Mouse (Mus musculus): ENCODE measurements at regions not wholly inside any gene's neighbourhood (a gene's known extent, or its start where the extent isn't known, plus 50 kb on each side); places are given as distances from the start of the nearest gene placed in this dataset.

- TF ChIP-seq POLR2A (IDR thresholded peaks at IDR 0.05; ENCODE audit: borderline replicate concordance, extremely low read depth, insufficient read depth, insufficient read length) = no peak
- ATAC-seq (ENCODE audit: low FRiP score, low read depth) = no peak
Observed at GRCm38 (mm10) chr8:26449291-26449690, 330.0 kb downstream of the Gm45692 start.

GRCm38 (mm10) chr8:26450543-26450942 is 331.2 kb downstream of the Gm45692 start:
- Histone ChIP-seq H3K9me3 (ENCODE audit: control insufficient read depth, low read length) (no peaks in the 10 kb centered on the region), H3K4me1 (ENCODE audit: control insufficient read depth, insufficient read depth, low read length) (peaks cover 13% of the 10 kb centered on the region; the same call in 1 of the 2 replicates), H3K27ac (replicated peaks; ENCODE audit: low read depth, low read length) (no peak overlapping the region), H3K9ac (ENCODE audit: low read depth, low read length, severe bottlenecking) (no peak overlapping the region), H3K27me3 (ENCODE audit: control insufficient read depth, insufficient read depth, low read length) (no peaks in the 10 kb centered on the region; the same call in 1 of the 2 replicates), H3K4me2 (replicated peaks; ENCODE audit: low read depth, low read length, severe bottlenecking) (no peak overlapping the region), H3K4me3 (replicated peaks; ENCODE audit: low read length) (no peak overlapping the region), H3K36me3 (ENCODE audit: control insufficient read depth, insufficient read depth, low read length) (no peaks in the 10 kb centered on the region)
- WGBS = 21% methylated on average over 10 of the region's 10 CpGs
- TF ChIP-seq POLR2A (IDR thresholded peaks at IDR 0.05; ENCODE audit: borderline replicate concordance, extremely low read depth, insufficient read depth, insufficient read length) = no peak
- ATAC-seq (ENCODE audit: low FRiP score, low read depth) = no peak
- DNase-seq (ENCODE audit: low spot score) = no peak

More at GRCm38 (mm10) chr8:26449291-26449690, 330.0 kb downstream of the Gm45692 start:
- WGBS = 95% methylated on average over 7 of the region's 7 CpGs
- Histone ChIP-seq H3K27ac (replicated peaks; ENCODE audit: low read depth, low read length) (no peak overlapping the region), H3K4me1 (ENCODE audit: control insufficient read depth, insufficient read depth, low read length) (peaks cover 13% of the 10 kb centered on the region; the same call in 1 of the 2 replicates), H3K4me2 (replicated peaks; ENCODE audit: low read depth, low read length, severe bottlenecking) (no peak overlapping the region), H3K9ac (ENCODE audit: low read depth, low read length, severe bottlenecking) (no peak overlapping the region), H3K9me3 (ENCODE audit: control insufficient read depth, low read length) (no peaks in the 10 kb centered on the region), H3K4me3 (replicated peaks; ENCODE audit: low read length) (no peak overlapping the region), H3K27me3 (ENCODE audit: control insufficient read depth, insufficient read depth, low read length) (no peaks in the 10 kb centered on the region; the same call in 1 of the 2 replicates), H3K36me3 (ENCODE audit: control insufficient read depth, insufficient read depth, low read length) (no peaks in the 10 kb centered on the region)
- DNase-seq (ENCODE audit: low spot score) = no peak

DNA sequence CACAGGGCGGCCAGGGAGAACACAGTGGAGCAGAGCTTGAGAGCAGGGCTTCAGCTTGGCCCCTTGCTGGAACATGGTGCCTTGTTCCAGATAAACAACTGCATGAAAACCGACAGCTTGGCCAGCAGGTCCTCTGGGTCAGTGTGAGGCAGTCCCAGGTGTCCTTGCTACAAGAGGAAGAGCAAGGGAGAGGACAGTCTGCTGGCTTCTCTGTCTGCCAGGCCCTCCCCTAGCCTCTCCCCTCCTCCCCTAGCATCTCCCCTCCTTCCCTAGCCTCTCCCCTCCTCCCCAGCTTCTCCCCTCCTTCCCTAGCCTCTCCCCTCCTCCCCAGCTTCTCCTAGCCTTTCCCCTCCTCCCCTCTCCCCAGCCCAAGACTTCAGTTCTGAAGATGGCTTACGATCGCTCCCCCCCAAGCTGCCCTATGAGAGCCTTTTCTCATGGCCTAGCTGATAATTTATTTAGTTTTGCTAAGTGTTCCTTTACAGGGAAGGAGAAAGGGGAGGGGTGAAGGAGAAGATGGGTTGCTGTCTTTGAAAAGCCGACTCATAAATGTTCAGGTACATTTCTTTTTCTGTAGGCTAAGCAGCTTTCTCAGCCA is 333.7 kb downstream of the Gm45692 start:
- Histone ChIP-seq H3K4me2 (replicated peaks; ENCODE audit: low read depth, low read length, severe bottlenecking) (no peak overlapping the region), H3K36me3 (ENCODE audit: control insufficient read depth, insufficient read depth, low read length) (no peaks in the 10 kb centered on the region), H3K4me3 (replicated peaks; ENCODE audit: low read length) (no peak overlapping the region), H3K27ac (replicated peaks; ENCODE audit: low read depth, low read length) (no peak overlapping the region), H3K9ac (ENCODE audit: low read depth, low read length, severe bottlenecking) (no peak overlapping the region), H3K4me1 (ENCODE audit: control insufficient read depth, insufficient read depth, low read length) (peaks cover 8% of the 10 kb centered on the region; the same call in 1 of the 2 replicates), H3K9me3 (ENCODE audit: control insufficient read depth, low read length) (no peaks in the 10 kb centered on the region), H3K27me3 (ENCODE audit: control insufficient read depth, insufficient read depth, low read length) (no peaks in the 10 kb centered on the region; the same call in 1 of the 2 replicates)
- TF ChIP-seq POLR2A (IDR thresholded peaks at IDR 0.05; ENCODE audit: borderline replicate concordance, extremely low read depth, insufficient read depth, insufficient read length) = no peak
- WGBS = 68% methylated on average over 5 of the region's 5 CpGs
- ATAC-seq (ENCODE audit: low FRiP score, low read depth) = no peak
- DNase-seq (ENCODE audit: low spot score) = no peak

DNA sequence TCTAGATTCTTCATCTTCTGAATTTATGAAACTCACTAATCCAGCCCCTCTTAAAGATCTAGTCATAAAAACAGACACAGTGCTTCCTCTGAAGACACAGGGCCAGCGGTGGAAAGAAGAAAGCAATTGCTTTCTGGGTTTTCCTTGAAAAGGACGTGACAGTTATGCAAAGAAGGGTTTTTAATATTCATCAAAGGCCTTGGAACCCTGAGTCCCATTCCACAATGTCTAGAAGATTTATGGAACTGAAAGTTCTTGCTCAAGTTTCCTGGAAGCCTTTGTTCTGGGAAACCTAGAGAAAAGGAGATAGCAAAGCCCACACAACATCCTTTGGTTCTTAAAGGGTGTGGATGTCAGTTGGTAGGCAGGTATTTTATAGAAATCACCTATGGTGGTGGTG is 346.0 kb downstream of the Gm45692 start:
- H3K4me1 ChIP-seq (ENCODE audit: control insufficient read depth, insufficient read depth, low read length) = no peaks in the 10 kb centered on the region
- TF ChIP-seq POLR2A (IDR thresholded peaks at IDR 0.05; ENCODE audit: borderline replicate concordance, extremely low read depth, insufficient read depth, insufficient read length) = no peak
- ATAC-seq (ENCODE audit: low FRiP score, low read depth) = no peak
- no peak overlapping the region for H3K27ac ChIP-seq (replicated peaks; ENCODE audit: low read depth, low read length)
- no peaks in the 10 kb centered on the region for H3K9me3 ChIP-seq (ENCODE audit: control insufficient read depth, low read length)
- no peak overlapping the region for H3K9ac ChIP-seq (ENCODE audit: low read depth, low read length, severe bottlenecking)
- H3K27me3 ChIP-seq (ENCODE audit: control insufficient read depth, insufficient read depth, low read length) = no peaks in the 10 kb centered on the region
- H3K4me2 ChIP-seq (replicated peaks; ENCODE audit: low read depth, low read length, severe bottlenecking) = no peak overlapping the region
- WGBS = 44% methylated on average over 2 of the region's 2 CpGs
- H3K36me3 ChIP-seq (ENCODE audit: control insufficient read depth, insufficient read depth, low read length) = no peaks in the 10 kb centered on the region
- no peak overlapping the region for H3K4me3 ChIP-seq (replicated peaks; ENCODE audit: low read length)
- DNase-seq (ENCODE audit: low spot score) = no peak

DNA sequence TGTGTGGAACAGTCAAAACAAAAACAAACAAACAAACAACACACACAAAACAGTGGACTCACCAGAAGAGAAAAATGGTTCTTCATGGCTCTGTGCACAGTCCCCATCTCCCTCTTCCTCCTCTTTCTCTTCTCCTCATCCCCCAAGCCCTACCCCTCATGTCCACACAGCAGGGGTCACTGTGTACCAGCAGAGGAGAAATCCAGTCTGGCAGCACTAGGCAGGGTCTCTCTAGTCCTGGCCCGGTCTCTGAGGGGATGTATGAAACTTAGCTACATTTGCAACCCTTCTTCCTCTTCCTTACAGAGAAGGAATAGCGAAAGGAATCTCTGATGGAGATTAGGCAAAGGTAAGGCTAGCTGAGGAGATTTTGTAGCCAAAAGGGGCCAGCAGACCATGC is 349.1 kb downstream of the Gm45692 start:
- Histone ChIP-seq H3K9me3 (ENCODE audit: control insufficient read depth, low read length) (no peaks in the 10 kb centered on the region), H3K9ac (ENCODE audit: low read depth, low read length, severe bottlenecking) (no peak overlapping the region), H3K27me3 (ENCODE audit: control insufficient read depth, insufficient read depth, low read length) (no peaks in the 10 kb centered on the region), H3K4me2 (replicated peaks; ENCODE audit: low read depth, low read length, severe bottlenecking) (no peak overlapping the region), H3K27ac (replicated peaks; ENCODE audit: low read depth, low read length) (no peak overlapping the region), H3K4me1 (ENCODE audit: control insufficient read depth, insufficient read depth, low read length) (no peaks in the 10 kb centered on the region; the same call in 1 of the 2 replicates), H3K4me3 (replicated peaks; ENCODE audit: low read length) (no peak overlapping the region), H3K36me3 (ENCODE audit: control insufficient read depth, insufficient read depth, low read length) (no peaks in the 10 kb centered on the region)
- 70% methylated on average over 2 of the region's 2 CpGs for WGBS
- ATAC-seq (ENCODE audit: low FRiP score, low read depth) = no peak
- no peak for TF ChIP-seq POLR2A (IDR thresholded peaks at IDR 0.05; ENCODE audit: borderline replicate concordance, extremely low read depth, insufficient read depth, insufficient read length)
- DNase-seq (ENCODE audit: low spot score) = no peak
